Mouse (Mus musculus) testis, adult 2 months (tissue): ENCODE measurements around the gene Ckap5. TPM values are rescaled to one million over a fixed set of nuclear protein-coding genes. Genes with fewer than 3 reads are reported as not detected.

Source experiments
- H3K27ac ChIP-seq: fragments of 200-500 bp; 2 replicates; pipeline ENCODE4 v1.5.1; 2012; ENCODE audit warnings: low read depth, low read length; ENCODE audit not compliant: control insufficient read depth, insufficient read depth
- H3K27me3 ChIP-seq: fragments of 200-500 bp; 2 replicates; pipeline ENCODE4 v1.6.1; 2012; ENCODE audit warnings: mild to moderate bottlenecking, low read length, moderate library complexity; ENCODE audit not compliant: control insufficient read depth, insufficient read depth
- H3K36me3 ChIP-seq: fragments of 200-500 bp; 2 replicates; pipeline ENCODE4 v1.6.1; 2012; ENCODE audit warnings: mild to moderate bottlenecking, low read length; ENCODE audit not compliant: control insufficient read depth, insufficient read depth
- H3K4me1 ChIP-seq: fragments of 200-500 bp; 2 replicates; pipeline ENCODE4 v1.6.1; 2012; ENCODE audit warnings: low read length; ENCODE audit not compliant: control insufficient read depth, insufficient read depth
- H3K4me3 ChIP-seq: fragments of 200-500 bp; 2 replicates; pipeline ENCODE4 v1.5.1; 2012; ENCODE audit warnings: low read depth, mild to moderate bottlenecking, low read length, moderate library complexity, mixed read lengths; ENCODE audit not compliant: control insufficient read depth
- CTCF ChIP-seq: fragments of 200-500 bp; IDR thresholded peaks from 2 replicates; pipeline ENCODE4 v1.5.1; 2012; ENCODE audit warnings: low read depth, mild to moderate bottlenecking, inconsistent platforms, low read length, moderate library complexity; ENCODE audit not compliant: control insufficient read depth, insufficient read depth, insufficient replicate concordance
- POLR2A ChIP-seq: fragments of 200-500 bp; IDR thresholded peaks from 2 replicates; pipeline ENCODE4 v1.6.1; 2012; ENCODE audit warnings: low read depth, mild to moderate bottlenecking, inconsistent platforms, low read length, moderate library complexity; ENCODE audit not compliant: control insufficient read depth
- polyA plus RNA-seq: library from polyadenylated mRNA; depleted of rRNA; stranded (reverse); fragments of >200 nt; gene quantifications from 2 replicates; pipeline ENCODE4 v1.2.3, GENCODE M21; 2012

Gene Ckap5
- polyA plus RNA-seq, 1 experiment, result 36.3 TPM

DNA sequence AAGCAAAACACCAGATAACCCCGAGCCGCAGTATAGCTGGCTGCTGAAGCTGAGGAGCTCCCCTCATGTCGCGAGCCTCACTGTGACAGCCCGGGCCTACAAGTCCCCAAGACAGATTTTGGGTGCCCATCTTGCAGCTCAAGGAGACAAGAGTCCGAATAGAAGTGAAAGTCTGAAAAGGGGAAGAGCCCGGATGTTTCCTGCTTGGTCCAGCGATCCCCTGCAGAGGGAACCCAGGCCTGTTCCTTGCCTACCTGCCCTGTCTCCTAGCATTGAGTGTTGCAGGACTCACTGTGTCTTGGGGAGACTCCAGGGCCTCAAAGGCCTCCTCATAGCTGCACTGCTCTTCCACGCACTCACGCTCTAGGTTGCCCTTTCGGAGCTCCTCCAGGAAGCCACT is 108.9 kb downstream of the Ckap5 start:
- H3K4me1 ChIP-seq, result peaks cover 7% of the 10 kb centered on the region
- no peaks in the 10 kb centered on the region for H3K27me3 ChIP-seq
- H3K4me3 ChIP-seq, result peak overlapping the region; percentile 8; the same call in 1 of the 2 replicates
- H3K36me3 ChIP-seq, result no peaks in the 10 kb centered on the region
- TF ChIP-seq CTCF (no peak), POLR2A (no peak)
- no peak overlapping the region for H3K27ac ChIP-seq

DNA sequence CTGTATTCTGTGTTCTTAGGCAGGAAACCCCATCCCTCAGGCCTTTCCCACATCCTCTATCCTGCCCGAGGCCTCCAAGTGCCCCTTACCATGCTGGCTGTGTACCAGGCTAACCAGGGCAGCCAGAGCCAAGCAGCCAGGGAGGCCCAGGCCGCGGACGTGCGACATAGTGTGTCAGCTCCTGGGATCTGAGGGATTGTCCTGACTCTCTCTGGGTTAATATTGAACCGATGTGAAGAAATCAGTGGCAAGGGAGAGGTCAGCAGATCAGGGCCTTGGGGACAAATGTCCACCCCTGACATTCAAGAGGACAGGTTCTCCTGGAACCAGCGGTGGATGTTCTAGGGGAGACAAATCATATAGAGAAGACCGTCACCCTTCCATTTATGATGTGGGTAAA is 109.7 kb downstream of the Ckap5 start, which contains the start of gene F2:
F2 (minus strand) TSS at position 186 of the 400 bp plus-strand sequence.
- Histone ChIP-seq H3K4me3 (peak within 1 kb of the TSS; percentile 8; the same call in 1 of the 2 replicates), H3K4me1 (peaks cover 4% of the 10 kb centered on the region), H3K27me3 (no peaks in the 10 kb centered on the region), H3K36me3 (no peaks in the 10 kb centered on the region), H3K27ac (no peak within 1 kb of the TSS)
- TF ChIP-seq POLR2A, result no peak
- TF ChIP-seq CTCF, result no peak

DNA sequence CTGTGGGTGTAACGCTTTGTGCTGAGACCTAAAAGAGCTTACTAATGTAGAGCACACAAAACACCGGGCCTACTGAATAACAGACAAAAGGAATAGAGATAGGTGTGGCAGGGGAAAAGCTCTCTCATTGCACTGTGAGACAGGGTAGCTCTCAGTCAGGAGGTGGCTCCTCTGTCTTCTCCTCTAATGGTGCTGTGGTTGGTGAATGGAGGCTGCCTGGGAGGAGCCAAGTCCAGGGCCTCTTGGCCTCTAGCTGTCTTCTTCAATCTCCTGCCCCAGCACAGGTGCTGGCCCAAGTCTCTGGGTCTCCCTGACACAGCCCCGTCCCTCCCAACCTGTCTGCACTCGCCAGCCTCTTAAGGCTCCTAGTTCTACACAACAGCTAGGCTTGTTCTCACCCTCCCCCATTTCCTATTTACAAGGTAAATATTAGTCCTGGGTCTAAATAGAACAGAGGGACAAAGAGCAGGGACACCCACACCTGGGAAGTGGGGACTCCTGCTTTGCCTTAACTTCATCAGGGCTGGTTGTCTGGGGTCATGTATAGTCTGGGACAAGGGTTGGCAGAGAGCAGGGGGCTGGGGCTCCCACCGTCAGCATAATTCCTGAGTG is 110.3 kb downstream of the Ckap5 start:
- peaks cover 3% of the 10 kb centered on the region for H3K4me1 ChIP-seq
- no peak for TF ChIP-seq CTCF
- no peak for TF ChIP-seq POLR2A

DNA sequence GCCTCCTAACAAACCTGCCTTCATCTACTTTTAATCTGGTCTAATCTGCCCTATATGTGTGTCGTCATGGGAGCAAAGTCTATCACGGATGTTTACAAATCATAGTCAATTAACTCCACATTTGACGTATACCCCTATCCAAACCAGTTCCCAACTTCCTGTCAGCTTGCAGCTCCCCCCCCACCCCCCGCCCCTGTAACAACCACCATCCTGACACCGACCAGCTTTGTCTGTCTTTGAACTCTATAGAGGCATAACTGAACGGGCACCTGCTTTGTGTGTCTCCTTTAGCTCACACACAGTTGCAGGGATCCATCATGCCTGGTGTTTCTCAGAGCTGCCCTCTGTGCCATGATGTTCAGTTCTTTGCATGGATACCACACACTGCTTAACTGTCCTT is 112.4 kb downstream of the Ckap5 start:
- peaks cover 3% of the 10 kb centered on the region for H3K4me1 ChIP-seq

More for the DNA sequence above, 110.3 kb downstream of the Ckap5 start:
- H3K27ac ChIP-seq, result no peak overlapping the region
- no peaks in the 10 kb centered on the region for H3K36me3 ChIP-seq
- H3K4me3 ChIP-seq, result no peak overlapping the region
- no peaks in the 10 kb centered on the region for H3K27me3 ChIP-seq

DNA sequence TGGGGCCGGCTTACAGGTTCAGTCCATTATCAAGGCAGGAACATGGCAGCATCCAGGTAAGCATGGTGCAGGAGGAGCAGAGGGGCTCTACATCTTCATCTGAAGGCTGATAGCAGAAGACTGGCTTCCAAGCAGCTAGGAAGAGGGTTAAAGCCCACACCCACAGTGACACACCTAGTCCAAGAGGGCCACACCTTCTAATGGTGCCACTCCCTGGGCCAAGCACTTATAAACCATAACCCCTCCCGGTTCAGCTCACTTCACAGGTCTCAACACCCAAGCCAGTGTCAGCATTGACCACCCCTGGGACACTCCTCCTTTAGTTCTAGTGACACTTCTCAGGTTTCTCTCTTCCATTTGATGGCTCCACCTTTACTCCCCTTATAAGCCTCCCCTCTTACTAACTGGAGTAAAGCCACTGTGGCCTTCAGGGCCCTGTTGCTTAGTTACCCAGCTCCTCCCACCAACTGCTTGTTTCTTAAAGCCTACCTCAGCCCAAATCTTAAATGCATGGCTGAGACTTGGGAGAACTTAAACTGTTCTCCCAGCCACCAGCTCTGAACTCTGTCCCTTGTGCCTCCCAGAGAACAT is 116.4 kb downstream of the Ckap5 start:
- TF ChIP-seq POLR2A, result no peak
- no peak for TF ChIP-seq CTCF
- Histone ChIP-seq H3K27ac (no peak overlapping the region), H3K36me3 (peaks cover 2% of the 10 kb centered on the region), H3K4me3 (no peak overlapping the region), H3K4me1 (no peaks in the 10 kb centered on the region), H3K27me3 (no peaks in the 10 kb centered on the region)

More for the DNA sequence above, 112.4 kb downstream of the Ckap5 start:
- no peaks in the 10 kb centered on the region for H3K27me3 ChIP-seq
- no peak overlapping the region for H3K27ac ChIP-seq
- TF ChIP-seq CTCF (no peak), POLR2A (no peak)
- no peak overlapping the region for H3K4me3 ChIP-seq
- H3K36me3 ChIP-seq, result no peaks in the 10 kb centered on the region

DNA sequence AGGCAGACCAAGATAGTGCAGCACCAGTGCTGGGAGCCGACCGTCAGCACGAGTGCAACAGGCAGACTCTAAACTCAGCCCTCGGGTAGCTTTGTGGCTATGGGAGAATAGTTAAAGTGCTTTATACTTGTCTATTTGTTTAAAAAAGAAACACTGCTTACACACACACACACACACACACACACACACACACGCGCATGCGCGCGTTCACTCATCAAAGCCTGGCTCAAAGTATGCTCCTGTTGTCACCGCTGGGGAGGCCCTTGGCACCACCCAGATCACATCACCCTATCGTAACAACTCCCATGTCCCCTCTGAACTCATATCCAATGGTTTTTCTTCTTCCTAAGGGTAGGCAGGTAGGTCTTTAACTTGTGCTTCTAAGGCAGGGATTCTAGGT is 117.5 kb downstream of the Ckap5 start:
- H3K4me1 ChIP-seq, result peaks cover 1% of the 10 kb centered on the region
- H3K27me3 ChIP-seq, result no peaks in the 10 kb centered on the region
- H3K27ac ChIP-seq, result no peak overlapping the region
- no peak overlapping the region for H3K4me3 ChIP-seq
- no peak for TF ChIP-seq CTCF
- no peak for TF ChIP-seq POLR2A
- peaks cover 2% of the 10 kb centered on the region for H3K36me3 ChIP-seq

DNA sequence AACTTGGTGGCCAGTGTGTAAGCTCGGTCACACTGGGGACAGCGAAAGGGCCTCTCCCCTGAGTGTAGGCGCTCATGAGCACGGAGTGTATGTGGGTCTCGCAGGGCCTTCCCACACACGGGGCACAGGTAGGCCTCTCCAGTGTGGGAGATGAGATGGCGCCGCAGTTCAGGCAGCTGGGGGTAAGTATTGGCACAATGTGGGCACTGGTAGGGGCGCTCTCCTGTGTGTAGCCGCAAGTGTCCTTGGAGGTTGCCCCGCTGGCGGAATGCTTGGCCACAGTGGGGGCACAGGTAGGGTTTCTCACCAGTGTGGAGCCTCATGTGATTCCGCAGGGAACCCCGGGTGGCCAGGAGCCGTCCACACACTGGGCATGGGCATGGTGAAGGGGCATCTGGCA is 118.8 kb downstream of the Ckap5 start:
- no peak for TF ChIP-seq CTCF
- TF ChIP-seq POLR2A, result no peak
- H3K4me3 ChIP-seq, result no peak overlapping the region
- peaks cover 3% of the 10 kb centered on the region for H3K4me1 ChIP-seq
- peaks cover 2% of the 10 kb centered on the region for H3K36me3 ChIP-seq
- no peaks in the 10 kb centered on the region for H3K27me3 ChIP-seq
- no peak overlapping the region for H3K27ac ChIP-seq
